Mouse (Mus musculus) liver, embryonic 12.5 days (tissue): ENCODE measurements around the gene Ralgps1. TPM values are rescaled to one million over a fixed set of nuclear protein-coding genes. Genes with fewer than 3 reads are reported as not detected.
"Not testable (repeated sequence)": the region's sequence is repeated elsewhere in the genome, so short reads cannot be mapped to it uniquely, and the experiment has no call there.

Source experiments
- ATAC-seq: fragments of 200-750 bp; cut with Nextera tagmentation; 2 replicates; pipeline ENCODE4 v1.8.0; 2017; ENCODE audit warnings: moderate number of reproducible peaks, mild to moderate bottlenecking, moderate library complexity
- H3K27ac ChIP-seq: fragments of 300-500 bp; sonication (generic); 2 replicates; pipeline ENCODE4 v1.5.1; 2016; ENCODE audit warnings: mild to moderate bottlenecking
- H3K27me3 ChIP-seq: fragments of 300-500 bp; sonication (generic); replicated peaks from 2 replicates; pipeline ENCODE4 v1.6.1; 2016; ENCODE audit warnings: mild to moderate bottlenecking, moderate library complexity
- H3K36me3 ChIP-seq: fragments of 300-500 bp; sonication (generic); 2 replicates; pipeline ENCODE4 v1.6.1; 2016; ENCODE audit warnings: mild to moderate bottlenecking, moderate library complexity
- H3K4me1 ChIP-seq: fragments of 300-500 bp; sonication (generic); 2 replicates; pipeline ENCODE4 v1.6.1; 2016
- H3K4me2 ChIP-seq: fragments of 300-500 bp; sonication (generic); 2 replicates; pipeline ENCODE4 v1.6.1; 2016; ENCODE audit warnings: mild to moderate bottlenecking, moderate library complexity
- H3K4me3 ChIP-seq: fragments of 300-500 bp; sonication (generic); 2 replicates; pipeline ENCODE4 v1.5.1; 2016; ENCODE audit warnings: mild to moderate bottlenecking, moderate library complexity
- H3K9ac ChIP-seq: fragments of 300-500 bp; sonication (generic); 2 replicates; pipeline ENCODE4 v1.6.1; 2016; ENCODE audit warnings: mild to moderate bottlenecking, moderate library complexity
- H3K9me3 ChIP-seq: fragments of 300-500 bp; sonication (generic); replicated peaks from 2 replicates; pipeline ENCODE4 v1.6.1; 2016; ENCODE audit warnings: mild to moderate bottlenecking, moderate library complexity
- WGBS: fragments of 180-500 bp; shearing (Covaris S2); methylation state at CpG from one replicate; pipeline ENCODE4 v1.1.7; 2016; ENCODE audit not compliant: insufficient replicate concordance; 5-methylcytosine and 5-hydroxymethylcytosine counted together
- polyA plus RNA-seq: library from polyadenylated mRNA; unstranded; fragments of >200 nt; fragmentation: Nextera tagmentation; extraction: Ambion mirVana; gene quantifications from 2 replicates; pipeline ENCODE4 v1.2.1, GENCODE M21; 2016

Ralgps1 gene
- polyA plus RNA-seq, 1 experiment from 2014 or later = 1.1 TPM

GRCm38 (mm10) chr2:33343413-33343812, 27.9 kb downstream of the Ralgps1 start:
- 65% methylated on average over 3 of the region's 3 CpGs for WGBS
- Histone ChIP-seq H3K27ac (no peak overlapping the region), H3K4me2 (no peak overlapping the region), H3K36me3 (no peaks in the 10 kb centered on the region), H3K9me3 (no peaks in the 10 kb centered on the region), H3K27me3 (no peaks in the 10 kb centered on the region), H3K4me1 (no peaks in the 10 kb centered on the region), H3K4me3 (no peak overlapping the region), H3K9ac (no peak overlapping the region)
- no peak for ATAC-seq

GRCm38 (mm10) chr2:33342148-33342547, 29.1 kb downstream of the Ralgps1 start:
- Histone ChIP-seq H3K9me3 (no peaks in the 10 kb centered on the region), H3K9ac (no peak overlapping the region), H3K4me3 (no peak overlapping the region), H3K4me1 (no peaks in the 10 kb centered on the region), H3K36me3 (no peaks in the 10 kb centered on the region), H3K27me3 (no peaks in the 10 kb centered on the region), H3K4me2 (no peak overlapping the region), H3K27ac (no peak overlapping the region)
- no peak for ATAC-seq
- 68% methylated on average over 4 of the region's 4 CpGs for WGBS

- no peaks in the 10 kb centered on the region for H3K9me3 ChIP-seq
- no peaks in the 10 kb centered on the region; the same call in 1 of the 2 replicates for H3K36me3 ChIP-seq
- no peaks in the 10 kb centered on the region for H3K27me3 ChIP-seq
- no peak overlapping the region for H3K4me3 ChIP-seq
- no peak overlapping the region for H3K9ac ChIP-seq
- H3K4me2 ChIP-seq = no peak overlapping the region
- no peak for ATAC-seq
- no peak overlapping the region for H3K27ac ChIP-seq
- H3K4me1 ChIP-seq = no peaks in the 10 kb centered on the region
Observed at GRCm38 (mm10) chr2:33335789-33336188, 35.5 kb downstream of the Ralgps1 start.

- WGBS = 65% methylated on average over 2 of the region's 3 CpGs
- ATAC-seq = no peak
- no peaks in the 10 kb centered on the region for H3K9me3 ChIP-seq
- H3K27me3 ChIP-seq = no peaks in the 10 kb centered on the region
- no peak overlapping the region for H3K27ac ChIP-seq
- H3K4me3 ChIP-seq = no peak overlapping the region
- no peaks in the 10 kb centered on the region for H3K36me3 ChIP-seq
- H3K4me1 ChIP-seq = peaks cover 6% of the 10 kb centered on the region; the same call in 1 of the 2 replicates
- no peak overlapping the region for H3K9ac ChIP-seq
- no peak overlapping the region for H3K4me2 ChIP-seq
Observed at GRCm38 (mm10) chr2:33329622-33330021, 41.7 kb downstream of the Ralgps1 start.

GRCm38 (mm10) chr2:33328941-33329340, 42.3 kb downstream of the Ralgps1 start:
- Histone ChIP-seq H3K27me3 (no peaks in the 10 kb centered on the region), H3K36me3 (no peaks in the 10 kb centered on the region), H3K9me3 (no peaks in the 10 kb centered on the region), H3K4me2 (no peak overlapping the region), H3K4me1 (peaks cover 6% of the 10 kb centered on the region; the same call in 1 of the 2 replicates), H3K4me3 (no peak overlapping the region), H3K27ac (no peak overlapping the region), H3K9ac (no peak overlapping the region)
- 64% methylated on average over 1 of the region's 1 CpGs for WGBS
- ATAC-seq = peak; percentile 71

- peaks cover 6% of the 10 kb centered on the region; the same call in 1 of the 2 replicates for H3K4me1 ChIP-seq
- no peaks in the 10 kb centered on the region for H3K9me3 ChIP-seq
- H3K27me3 ChIP-seq = no peaks in the 10 kb centered on the region
- no peak for ATAC-seq
- H3K36me3 ChIP-seq = no peaks in the 10 kb centered on the region
- H3K4me3 ChIP-seq = no peak overlapping the region
- no peak overlapping the region for H3K4me2 ChIP-seq
- 53% methylated on average over 3 of the region's 3 CpGs for WGBS
- no peak overlapping the region for H3K9ac ChIP-seq
- no peak overlapping the region for H3K27ac ChIP-seq
Observed at GRCm38 (mm10) chr2:33325359-33325758, 45.9 kb downstream of the Ralgps1 start.

- no peaks in the 10 kb centered on the region for H3K36me3 ChIP-seq
- no peak overlapping the region for H3K4me2 ChIP-seq
- H3K4me1 ChIP-seq = peaks cover 5% of the 10 kb centered on the region; the same call in 1 of the 2 replicates
- H3K27ac ChIP-seq = no peak overlapping the region
- 71% methylated on average over 8 of the region's 8 CpGs for WGBS
- no peak overlapping the region for H3K9ac ChIP-seq
- H3K27me3 ChIP-seq = no peaks in the 10 kb centered on the region
- no peak overlapping the region for H3K4me3 ChIP-seq
- H3K9me3 ChIP-seq = no peaks in the 10 kb centered on the region
- no peak for ATAC-seq
Observed at GRCm38 (mm10) chr2:33323799-33324595, 47.3 kb downstream of the Ralgps1 start.

GRCm38 (mm10) chr2:33323043-33323625, 48.2 kb downstream of the Ralgps1 start:
- H3K27ac ChIP-seq, H3K9me3 ChIP-seq: not testable (repeated sequence)

GRCm38 (mm10) chr2:33321641-33322040, 49.6 kb downstream of the Ralgps1 start:
- Histone ChIP-seq H3K4me3 (no peak overlapping the region), H3K27me3 (no peaks in the 10 kb centered on the region), H3K9ac (no peak overlapping the region), H3K36me3 (no peaks in the 10 kb centered on the region), H3K4me2 (no peak overlapping the region), H3K4me1 (no peaks in the 10 kb centered on the region), H3K27ac (no peak overlapping the region), H3K9me3 (no peaks in the 10 kb centered on the region)
- no peak for ATAC-seq
- whole genome bisulfite sequencing = 64% methylated on average over 2 of the region's 2 CpGs

More at GRCm38 (mm10) chr2:33323043-33323625, 48.2 kb downstream of the Ralgps1 start:
- not testable (repeated sequence) for H3K9ac ChIP-seq, ATAC-seq, H3K4me3 ChIP-seq, H3K4me2 ChIP-seq, H3K36me3 ChIP-seq, H3K27me3 ChIP-seq, H3K4me1 ChIP-seq
- 80% methylated on average over 9 of the region's 9 CpGs for WGBS

- H3K4me1 ChIP-seq = no peaks in the 10 kb centered on the region
- ATAC-seq = no peak
- WGBS = 73% methylated on average over 2 of the region's 2 CpGs
Observed at GRCm38 (mm10) chr2:33321031-33321430, 50.3 kb downstream of the Ralgps1 start.

GRCm38 (mm10) chr2:33320568-33320967, 50.7 kb downstream of the Ralgps1 start:
- H3K4me1 ChIP-seq = peaks cover 1% of the 10 kb centered on the region; the same call in 1 of the 2 replicates
- 52% methylated on average over 3 of the region's 3 CpGs for WGBS

More at GRCm38 (mm10) chr2:33321031-33321430, 50.3 kb downstream of the Ralgps1 start:
- Histone ChIP-seq H3K4me3 (no peak overlapping the region), H3K9ac (no peak overlapping the region), H3K4me2 (no peak overlapping the region), H3K27me3 (no peaks in the 10 kb centered on the region), H3K27ac (no peak overlapping the region), H3K36me3 (no peaks in the 10 kb centered on the region), H3K9me3 (no peaks in the 10 kb centered on the region)

GRCm38 (mm10) chr2:33319934-33320333, 51.4 kb downstream of the Ralgps1 start:
- no peak for ATAC-seq
- no peaks in the 10 kb centered on the region for H3K36me3 ChIP-seq
- no peak overlapping the region for H3K4me3 ChIP-seq
- peaks cover 7% of the 10 kb centered on the region; the same call in 1 of the 2 replicates for H3K4me1 ChIP-seq
- H3K27me3 ChIP-seq = no peaks in the 10 kb centered on the region
- H3K9ac ChIP-seq = no peak overlapping the region
- no peak overlapping the region for H3K4me2 ChIP-seq
- no peak overlapping the region for H3K27ac ChIP-seq
- WGBS = 83% methylated on average over 1 of the region's 1 CpGs
- H3K9me3 ChIP-seq = no peaks in the 10 kb centered on the region

More at GRCm38 (mm10) chr2:33320568-33320967, 50.7 kb downstream of the Ralgps1 start:
- Histone ChIP-seq H3K27me3 (no peaks in the 10 kb centered on the region), H3K4me3 (no peak overlapping the region), H3K9ac (no peak overlapping the region), H3K27ac (no peak overlapping the region), H3K36me3 (no peaks in the 10 kb centered on the region), H3K9me3 (no peaks in the 10 kb centered on the region), H3K4me2 (no peak overlapping the region)
- no peak for ATAC-seq
